Comparison of ENCODE assay signal across 24 mouse cellular contexts in the genomic region with DNA sequence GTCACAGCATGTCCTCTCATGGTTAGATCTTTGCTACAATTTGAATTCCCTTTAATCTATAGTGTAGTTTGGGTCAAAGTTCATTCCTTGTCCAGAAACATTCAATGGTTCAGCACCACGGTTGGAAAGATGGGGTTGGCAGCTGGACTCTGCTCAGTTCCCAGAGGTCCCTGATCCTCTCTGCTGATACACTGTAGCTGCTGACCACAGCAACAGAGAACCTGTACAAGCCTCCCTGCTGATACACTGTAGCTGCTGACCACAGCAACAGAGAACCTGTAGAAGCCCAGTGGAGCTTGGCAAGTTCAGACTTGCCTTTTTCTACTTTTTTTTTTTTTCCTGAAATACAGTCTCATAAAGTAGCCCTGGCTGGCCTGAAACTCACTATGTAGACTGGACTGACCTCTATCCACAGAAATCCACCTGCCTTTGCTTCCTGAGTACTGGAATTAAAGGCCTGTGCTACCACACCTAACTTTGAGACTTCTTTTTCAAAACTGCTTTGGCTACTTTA. TPM values are rescaled to one million over a fixed set of nuclear protein-coding genes. Genes with fewer than 3 reads are reported as not detected.
"Had no signal": no experiment of that assay in that cellular context is flagged by ENCODE, and none has a peak within 500 bp of the region (broad histone marks: within the 10 kb centered on the region; RNA-seq: fewer than 3 reads in every experiment).

No protein-coding gene starts in this region.

- H3K27ac ChIP-seq: limb, embryonic 12.5 days; limb, embryonic 15.5 days; liver, embryonic 12.5 days; macrophage; midbrain, embryonic 12.5 days; midbrain, embryonic 15.5 days; neural tube, embryonic 12.5 days; neural tube, embryonic 15.5 days; stomach, embryonic 15.5 days had no signal

- H3K9me3 ChIP-seq: limb, embryonic 12.5 days; limb, embryonic 15.5 days; liver, embryonic 12.5 days; midbrain, embryonic 12.5 days; midbrain, embryonic 15.5 days; neural tube, embryonic 12.5 days; neural tube, embryonic 15.5 days; stomach, embryonic 15.5 days had no signal

- H3K4me2 ChIP-seq: limb, embryonic 12.5 days; limb, embryonic 15.5 days; liver, embryonic 12.5 days; midbrain, embryonic 12.5 days; midbrain, embryonic 15.5 days; neural tube, embryonic 12.5 days; neural tube, embryonic 15.5 days; stomach, embryonic 15.5 days had no signal

- H3K9ac ChIP-seq: limb, embryonic 12.5 days; limb, embryonic 15.5 days; liver, embryonic 12.5 days; midbrain, embryonic 12.5 days; midbrain, embryonic 15.5 days; neural tube, embryonic 12.5 days; neural tube, embryonic 15.5 days; stomach, embryonic 15.5 days had no signal

- H3K4me1 ChIP-seq: limb, embryonic 12.5 days; limb, embryonic 15.5 days; liver, embryonic 12.5 days; midbrain, embryonic 12.5 days; midbrain, embryonic 15.5 days; neural tube, embryonic 12.5 days; neural tube, embryonic 15.5 days; stomach, embryonic 15.5 days had no signal

- H3K27me3 ChIP-seq: limb, embryonic 12.5 days; limb, embryonic 15.5 days; liver, embryonic 12.5 days; midbrain, embryonic 12.5 days; midbrain, embryonic 15.5 days; neural tube, embryonic 12.5 days; neural tube, embryonic 15.5 days; stomach, embryonic 15.5 days had no signal

- ATAC-seq: liver, embryonic 12.5 days; midbrain, embryonic 15.5 days had no signal

- DNase-seq: layer of hippocampus, postnatal 36 days; left cerebral cortex, postnatal 4 days; lung, adult 2 months; right cerebral cortex, adult 18-20 months; right cerebral cortex, postnatal 14 days; right cerebral cortex, postnatal 4 days; spleen, adult 18-20 months; thymus, adult 2 months; thymus, postnatal 14 days; thymus, postnatal 4 days had no signal

- H3K4me3 ChIP-seq: limb, embryonic 12.5 days; limb, embryonic 15.5 days; liver, embryonic 12.5 days; midbrain, embryonic 12.5 days; midbrain, embryonic 15.5 days; neural tube, embryonic 12.5 days; neural tube, embryonic 15.5 days; stomach, embryonic 15.5 days had no signal

RNA-seq across cellular contexts. Expression of gene Eps8l2, which starts 21.0 kb away (rescaled TPM):
- total RNA-seq: megakaryocyte, adult 5-6 weeks had no signal
- polyA plus RNA-seq: macrophage had no signal

RNA-seq across cellular contexts. Expression of gene Drd4, which starts 25.9 kb away (rescaled TPM):
- total RNA-seq: megakaryocyte, adult 5-6 weeks had no signal
- polyA plus RNA-seq: liver, embryonic 16.5 days; lung, adult 2 months; macrophage had no signal

RNA-seq across cellular contexts. Expression of gene Sct, which starts 38.7 kb away (rescaled TPM):
- total RNA-seq: layer of hippocampus, adult 8-10 months; layer of hippocampus, postnatal 36 days; left cerebral cortex, adult 8-10 months; left cerebral cortex, postnatal 14 days; megakaryocyte, adult 5-6 weeks had no signal
- polyA plus RNA-seq: lung, adult 2 months; macrophage had no signal
